Mouse (Mus musculus) olfactory bulb, adult 2 months (tissue): Measurements from ENCODE around the gene Ogg1. TPM values are rescaled to one million over a fixed set of nuclear protein-coding genes. Genes with fewer than 3 reads are reported as not detected.

Source experiments
- H3K27ac ChIP-seq: fragments of 200-500 bp; 2 replicates; pipeline ENCODE4 v1.5.1; 2012; ENCODE audit warnings: low read depth, low read length; ENCODE audit not compliant: insufficient read depth
- H3K4me1 ChIP-seq: fragments of 200-500 bp; 2 replicates; pipeline ENCODE4 v1.6.1; 2012; ENCODE audit warnings: low read length; ENCODE audit not compliant: control insufficient read depth, insufficient read depth
- H3K4me3 ChIP-seq: fragments of 200-500 bp; 2 replicates; pipeline ENCODE4 v1.5.1; 2012; ENCODE audit warnings: mild to moderate bottlenecking, low read depth, low read length, moderate library complexity; ENCODE audit not compliant: insufficient read depth
- CTCF ChIP-seq: fragments of 200-500 bp; IDR thresholded peaks from 2 replicates; pipeline ENCODE4 v1.5.1; 2012; ENCODE audit warnings: low read depth, mild to moderate bottlenecking, low read length, moderate library complexity; ENCODE audit not compliant: insufficient read depth
- POLR2A ChIP-seq: fragments of 200-500 bp; IDR thresholded peaks from 2 replicates; pipeline ENCODE4 v1.6.1; 2012; ENCODE audit warnings: mild to moderate bottlenecking, low read depth, low read length, moderate library complexity; ENCODE audit not compliant: insufficient read depth
- WGBS: fragments of 180-500 bp; shearing (Covaris S2); methylation state at CpG from one replicate; pipeline ENCODE4 v1.1.7; 2018; 5-methylcytosine and 5-hydroxymethylcytosine counted together
- polyA plus RNA-seq: library from polyadenylated mRNA; stranded (reverse); fragments of >200 nt; gene quantifications from 2 replicates; pipeline ENCODE4 v1.2.4, GENCODE M21; 2012; ENCODE audit warnings: low replicate concordance; ENCODE audit not compliant: missing spikeins, insufficient read depth, insufficient read length

Gene Ogg1
- polyA plus RNA-seq, 1 experiment: not detected

- WGBS: 78% methylated on average over 6 of the region's 6 CpGs
- no peak overlapping the region for H3K27ac ChIP-seq
- H3K4me3 ChIP-seq: no peak overlapping the region
- H3K4me1 ChIP-seq: peaks cover 3% of the 10 kb centered on the region
- no peak for TF ChIP-seq CTCF
- TF ChIP-seq POLR2A: no peak
Observed at GRCm38 (mm10) chr6:113290346-113290745, 36.4 kb upstream of the Ogg1 start.

- no peak overlapping the region for H3K27ac ChIP-seq
- WGBS: 69% methylated on average over 5 of the region's 5 CpGs
- TF ChIP-seq CTCF (no peak), POLR2A (no peak)
- no peaks in the 10 kb centered on the region for H3K4me1 ChIP-seq
- H3K4me3 ChIP-seq: no peak overlapping the region
Observed at GRCm38 (mm10) chr6:113292938-113293337, 33.8 kb upstream of the Ogg1 start.

GRCm38 (mm10) chr6:113296046-113296445 lies 30.7 kb upstream of the Ogg1 start:
- H3K4me1 ChIP-seq: no peaks in the 10 kb centered on the region
- WGBS: 95% methylated on average over 2 of the region's 2 CpGs
- H3K27ac ChIP-seq: no peak overlapping the region
- H3K4me3 ChIP-seq: no peak overlapping the region
- TF ChIP-seq CTCF (no peak), POLR2A (no peak)

GRCm38 (mm10) chr6:113296639-113297038 lies 30.1 kb upstream of the Ogg1 start:
- Histone ChIP-seq H3K27ac (no peak overlapping the region), H3K4me3 (no peak overlapping the region), H3K4me1 (no peaks in the 10 kb centered on the region)
- no peak for TF ChIP-seq CTCF
- no peak for TF ChIP-seq POLR2A
- 61% methylated on average over 4 of the region's 4 CpGs for WGBS

GRCm38 (mm10) chr6:113301350-113301749 lies 25.4 kb upstream of the Ogg1 start:
- no peaks in the 10 kb centered on the region for H3K4me1 ChIP-seq
- H3K4me3 ChIP-seq: no peak overlapping the region
- TF ChIP-seq POLR2A: no peak
- TF ChIP-seq CTCF: no peak
- H3K27ac ChIP-seq: no peak overlapping the region
- 85% methylated on average over 5 of the region's 5 CpGs for WGBS

GRCm38 (mm10) chr6:113302258-113302657 lies 24.5 kb upstream of the Ogg1 start:
- Histone ChIP-seq H3K27ac (no peak overlapping the region), H3K4me1 (no peaks in the 10 kb centered on the region), H3K4me3 (no peak overlapping the region)
- 22% methylated on average over 3 of the region's 3 CpGs for WGBS
- TF ChIP-seq CTCF (no peak), POLR2A (no peak)

GRCm38 (mm10) chr6:113306322-113306985 lies 20.3 kb upstream of the Ogg1 start:
- Histone ChIP-seq H3K4me1 (peaks cover 10% of the 10 kb centered on the region), H3K27ac (peak overlapping the region; percentile 97), H3K4me3 (peak overlapping the region; percentile 64)
- WGBS: under 1% methylated on average over 50 of the region's 50 CpGs
- TF ChIP-seq CTCF (no peak), POLR2A (no peak)

GRCm38 (mm10) chr6:113306986-113307349 lies 19.8 kb upstream of the Ogg1 start, which contains the start of gene Brpf1:
TSS of gene Brpf1 (plus strand) at chr6:113307137.
- Histone ChIP-seq H3K4me3 (peak within 1 kb of the TSS; percentile 64), H3K4me1 (peaks cover 10% of the 10 kb centered on the region), H3K27ac (peak within 1 kb of the TSS; percentile 97)
- WGBS: under 1% methylated on average over 32 of the region's 32 CpGs
- TF ChIP-seq POLR2A (peak; percentile 61), CTCF (no peak)

GRCm38 (mm10) chr6:113307481-113308121 lies 19.2 kb upstream of the Ogg1 start:
- peaks cover 10% of the 10 kb centered on the region for H3K4me1 ChIP-seq
- H3K4me3 ChIP-seq: peak overlapping the region; percentile 64
- under 1% methylated on average over 34 of the region's 34 CpGs for WGBS
- TF ChIP-seq POLR2A: no peak; the same call in 1 of the 2 replicates
- TF ChIP-seq CTCF: no peak
- H3K27ac ChIP-seq: no peak overlapping the region

- Histone ChIP-seq H3K4me3 (peak overlapping the region; percentile 64), H3K4me1 (peaks cover 10% of the 10 kb centered on the region), H3K27ac (no peak overlapping the region)
- TF ChIP-seq POLR2A (no peak), CTCF (no peak)
- 15% methylated on average over 5 of the region's 5 CpGs for WGBS
Observed at GRCm38 (mm10) chr6:113308141-113308540, 18.6 kb upstream of the Ogg1 start.
